Mouse (Mus musculus) hindbrain, embryonic 12.5 days (tissue): ENCODE measurements at regions not wholly inside any gene's neighbourhood (a gene's known extent, or its start where the extent isn't known, plus 50 kb on each side); places are given as distances from the start of the nearest gene placed in this dataset.
"Not testable (repeated sequence)": the region's sequence is repeated elsewhere in the genome, so short reads cannot be mapped to it uniquely, and the experiment has no call there.

ENCODE experiments used
- ATAC-seq: fragments of 200-750 bp; cut with Nextera tagmentation; 2 replicates; pipeline ENCODE4 v1.8.0; 2017; ENCODE audit warnings: moderate TSS enrichment; ENCODE audit not compliant: low FRiP score
- H3K27ac ChIP-seq: fragments of 300-500 bp; sonication (generic); 2 replicates; pipeline ENCODE4 v1.5.1; 2016; ENCODE audit warnings: mild to moderate bottlenecking
- H3K27me3 ChIP-seq: fragments of 300-500 bp; sonication (generic); 2 replicates; pipeline ENCODE4 v1.6.1; 2016; ENCODE audit warnings: mild to moderate bottlenecking
- H3K36me3 ChIP-seq: fragments of 300-500 bp; sonication (generic); 2 replicates; pipeline ENCODE4 v1.6.1; 2016; ENCODE audit warnings: mild to moderate bottlenecking
- H3K4me1 ChIP-seq: fragments of 300-500 bp; sonication (generic); 2 replicates; pipeline ENCODE4 v1.6.1; 2016
- H3K4me2 ChIP-seq: fragments of 300-500 bp; sonication (generic); replicated peaks from 2 replicates; pipeline ENCODE4 v1.6.1; 2016; ENCODE audit warnings: mild to moderate bottlenecking
- H3K4me3 ChIP-seq: fragments of 300-500 bp; sonication (generic); 2 replicates; pipeline ENCODE4 v1.5.1; 2016; ENCODE audit warnings: mild to moderate bottlenecking
- H3K9ac ChIP-seq: fragments of 300-500 bp; sonication (generic); 2 replicates; pipeline ENCODE4 v1.6.1; 2016; ENCODE audit warnings: mild to moderate bottlenecking, moderate library complexity
- H3K9me3 ChIP-seq: fragments of 300-500 bp; sonication (generic); replicated peaks from 2 replicates; pipeline ENCODE4 v1.6.1; 2016; ENCODE audit warnings: mild to moderate bottlenecking
- WGBS: fragments of 180-500 bp; shearing (Covaris S2); methylation state at CpG from one replicate; pipeline ENCODE4 v1.1.7; 2016; 5-methylcytosine and 5-hydroxymethylcytosine counted together

- Histone ChIP-seq H3K27me3 (no peaks in the 10 kb centered on the region), H3K4me1 (no peaks in the 10 kb centered on the region), H3K9me3 (no peaks in the 10 kb centered on the region), H3K4me3 (no peak overlapping the region), H3K36me3 (no peaks in the 10 kb centered on the region), H3K9ac (no peak overlapping the region), H3K4me2 (no peak overlapping the region), H3K27ac (no peak overlapping the region)
- 89% methylated on average over 3 of the region's 3 CpGs for WGBS
- no peak for ATAC-seq
Observed at GRCm38 (mm10) chr2:116331801-116332200, 266.2 kb upstream of the Meis2 start.

GRCm38 (mm10) chr2:116322039-116322770, 256.6 kb upstream of the Meis2 start:
- Histone ChIP-seq H3K9ac (no peak overlapping the region), H3K4me1 (peaks cover 9% of the 10 kb centered on the region), H3K9me3 (no peaks in the 10 kb centered on the region), H3K4me3 (no peak overlapping the region), H3K4me2 (no peak overlapping the region), H3K27ac (peak overlapping the region; percentile 52), H3K27me3 (no peaks in the 10 kb centered on the region), H3K36me3 (no peaks in the 10 kb centered on the region)
- WGBS: 56% methylated on average over 14 of the region's 14 CpGs
- ATAC-seq: peak; percentile 49; the same call in 1 of the 2 replicates

GRCm38 (mm10) chr2:116299551-116299950, 233.9 kb upstream of the Meis2 start:
- H3K4me3 ChIP-seq: no peak overlapping the region
- H3K27ac ChIP-seq: no peak overlapping the region
- H3K9ac ChIP-seq: no peak overlapping the region
- no peaks in the 10 kb centered on the region for H3K36me3 ChIP-seq
- no peaks in the 10 kb centered on the region for H3K4me1 ChIP-seq
- no peak overlapping the region for H3K4me2 ChIP-seq
- no peaks in the 10 kb centered on the region for H3K9me3 ChIP-seq
- WGBS: 82% methylated on average over 1 of the region's 1 CpGs
- H3K27me3 ChIP-seq: no peaks in the 10 kb centered on the region
- no peak for ATAC-seq

GRCm38 (mm10) chr2:116289886-116290285, 224.2 kb upstream of the Meis2 start:
- 71% methylated on average over 7 of the region's 7 CpGs for WGBS
- no peak overlapping the region for H3K9ac ChIP-seq
- no peaks in the 10 kb centered on the region for H3K4me1 ChIP-seq
- H3K4me2 ChIP-seq: no peak overlapping the region
- ATAC-seq: 0 out of 2 replicates have a peak, but pooled peaks have one; percentile 6
- H3K27ac ChIP-seq: peak overlapping the region; percentile 35
- H3K36me3 ChIP-seq: no peaks in the 10 kb centered on the region
- H3K27me3 ChIP-seq: no peaks in the 10 kb centered on the region
- no peaks in the 10 kb centered on the region for H3K9me3 ChIP-seq
- no peak overlapping the region for H3K4me3 ChIP-seq

GRCm38 (mm10) chr2:116243191-116243590, 177.6 kb upstream of the Meis2 start:
- H3K36me3 ChIP-seq, H3K27ac ChIP-seq, H3K4me1 ChIP-seq, H3K27me3 ChIP-seq, ATAC-seq, H3K4me2 ChIP-seq, H3K4me3 ChIP-seq, H3K9ac ChIP-seq, H3K9me3 ChIP-seq: not testable (repeated sequence)
- WGBS: 59% methylated on average over 3 of the region's 3 CpGs

GRCm38 (mm10) chr2:116236731-116237130, 171.1 kb upstream of the Meis2 start:
- Histone ChIP-seq H3K9me3 (no peaks in the 10 kb centered on the region), H3K4me1 (no peaks in the 10 kb centered on the region), H3K27ac (no peak overlapping the region), H3K36me3 (no peaks in the 10 kb centered on the region), H3K9ac (no peak overlapping the region), H3K27me3 (no peaks in the 10 kb centered on the region), H3K4me3 (no peak overlapping the region), H3K4me2 (no peak overlapping the region)
- no peak for ATAC-seq

GRCm38 (mm10) chr2:116232793-116233192, 167.2 kb upstream of the Meis2 start:
- H3K4me1 ChIP-seq: no peaks in the 10 kb centered on the region
- H3K27me3 ChIP-seq: no peaks in the 10 kb centered on the region
- H3K4me2 ChIP-seq: no peak overlapping the region
- no peak for ATAC-seq
- no peaks in the 10 kb centered on the region for H3K9me3 ChIP-seq
- no peaks in the 10 kb centered on the region for H3K36me3 ChIP-seq
- H3K4me3 ChIP-seq: no peak overlapping the region
- WGBS: 94% methylated on average over 1 of the region's 1 CpGs
- H3K9ac ChIP-seq: no peak overlapping the region
- no peak overlapping the region for H3K27ac ChIP-seq

DNA sequence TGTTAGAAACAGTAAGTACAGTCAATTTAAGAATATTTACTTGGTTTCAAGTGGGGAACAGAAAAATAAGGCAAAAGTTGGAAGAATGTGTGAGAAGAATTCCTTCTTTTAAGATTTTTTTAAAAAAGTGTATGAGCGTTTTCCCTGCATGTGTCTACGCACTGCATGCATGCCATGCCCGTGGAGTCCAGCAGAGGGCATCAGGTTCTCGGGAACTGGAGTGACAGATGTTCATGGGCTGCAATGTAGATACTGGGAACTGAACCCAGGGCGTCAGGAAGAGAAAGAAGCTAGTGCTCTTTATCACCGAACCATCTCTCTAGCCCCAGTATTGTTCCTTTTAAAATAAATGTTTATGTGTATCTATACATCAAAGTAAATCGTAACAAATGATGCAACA, 150.8 kb upstream of the Meis2 start:
- Histone ChIP-seq H3K27me3 (no peaks in the 10 kb centered on the region), H3K9ac (no peak overlapping the region), H3K27ac (no peak overlapping the region), H3K4me3 (no peak overlapping the region), H3K9me3 (no peaks in the 10 kb centered on the region), H3K36me3 (no peaks in the 10 kb centered on the region), H3K4me1 (no peaks in the 10 kb centered on the region), H3K4me2 (no peak overlapping the region)
- 77% methylated on average over 7 of the region's 7 CpGs for WGBS
- ATAC-seq: no peak

DNA sequence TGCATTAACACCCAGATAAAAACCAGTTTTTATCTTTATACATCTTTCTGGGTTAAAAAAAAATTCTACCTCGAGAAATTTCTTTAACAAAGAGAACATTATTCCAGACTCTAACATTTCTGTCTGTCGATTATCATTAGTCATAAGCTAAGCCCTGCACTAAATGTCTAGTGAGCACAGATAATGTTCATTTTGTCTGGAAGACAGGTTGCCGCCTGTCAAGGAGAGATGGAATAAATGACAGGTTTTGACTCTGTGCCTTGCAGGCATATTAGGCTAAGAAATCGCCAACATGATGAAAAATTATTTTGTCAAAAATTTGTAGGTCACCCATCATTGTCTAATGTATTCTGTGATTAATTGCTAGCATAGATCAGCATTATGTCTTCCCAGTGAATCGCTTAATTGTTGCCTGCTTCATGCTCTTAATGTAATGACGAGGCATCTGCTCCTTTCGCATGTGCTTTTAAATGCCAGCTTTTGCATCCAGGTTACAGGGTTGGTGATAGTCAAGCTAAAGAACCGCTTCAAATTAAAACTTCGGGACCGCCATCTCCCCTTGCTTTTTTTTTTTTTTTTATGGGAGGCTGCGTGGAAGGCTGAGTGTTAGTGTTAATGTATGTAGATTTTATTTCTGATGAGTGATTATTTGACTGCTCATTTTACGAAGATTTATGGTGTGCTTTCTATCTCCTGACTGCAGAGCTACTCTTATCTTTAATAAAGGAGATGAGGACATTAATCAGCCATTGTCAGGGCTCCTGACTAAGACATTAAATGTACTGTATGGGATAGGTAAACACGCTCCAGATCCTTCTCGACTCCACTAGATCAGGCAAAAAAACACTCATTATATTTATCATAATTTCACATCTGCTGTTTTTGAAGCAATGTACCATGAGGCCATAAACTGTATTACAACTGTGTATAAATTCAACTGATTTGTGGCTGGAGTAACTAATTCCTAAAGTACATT, 135.9 kb upstream of the Meis2 start:
- peak; percentile 87 for ATAC-seq
- Histone ChIP-seq H3K27me3 (no peaks in the 10 kb centered on the region), H3K4me2 (no peak overlapping the region), H3K27ac (peak overlapping the region; percentile 48), H3K9ac (no peak overlapping the region), H3K9me3 (no peaks in the 10 kb centered on the region), H3K4me3 (no peak overlapping the region), H3K4me1 (no peaks in the 10 kb centered on the region), H3K36me3 (no peaks in the 10 kb centered on the region)
- WGBS: 57% methylated on average over 14 of the region's 14 CpGs

DNA sequence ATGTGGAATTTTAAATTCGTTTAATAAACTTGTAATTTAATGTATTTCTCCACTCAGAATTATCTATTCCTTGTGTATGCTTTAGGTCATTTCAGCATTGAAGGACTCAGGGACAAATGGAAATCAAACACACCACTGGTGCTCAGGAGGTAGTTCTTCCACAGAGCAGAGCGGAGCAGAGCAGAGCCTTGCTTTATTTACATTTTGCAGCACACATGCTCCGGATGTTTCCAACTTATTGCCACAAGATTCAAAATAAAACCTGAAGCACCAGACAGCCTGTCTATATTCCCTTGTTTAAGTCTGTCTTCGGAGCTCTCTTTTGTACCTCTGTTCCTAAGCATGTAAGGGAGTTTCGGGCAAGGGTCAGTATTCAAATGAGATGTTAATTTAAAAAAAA, 135.2 kb upstream of the Meis2 start:
- no peak overlapping the region for H3K4me3 ChIP-seq
- no peaks in the 10 kb centered on the region for H3K36me3 ChIP-seq
- ATAC-seq: peak; percentile 40; the same call in 1 of the 2 replicates
- no peaks in the 10 kb centered on the region for H3K4me1 ChIP-seq
- H3K4me2 ChIP-seq: no peak overlapping the region
- WGBS: 61% methylated on average over 5 of the region's 5 CpGs
- no peaks in the 10 kb centered on the region for H3K27me3 ChIP-seq
- H3K9me3 ChIP-seq: no peaks in the 10 kb centered on the region
- H3K27ac ChIP-seq: peak overlapping the region; percentile 25; the same call in 1 of the 2 replicates
- H3K9ac ChIP-seq: no peak overlapping the region

DNA sequence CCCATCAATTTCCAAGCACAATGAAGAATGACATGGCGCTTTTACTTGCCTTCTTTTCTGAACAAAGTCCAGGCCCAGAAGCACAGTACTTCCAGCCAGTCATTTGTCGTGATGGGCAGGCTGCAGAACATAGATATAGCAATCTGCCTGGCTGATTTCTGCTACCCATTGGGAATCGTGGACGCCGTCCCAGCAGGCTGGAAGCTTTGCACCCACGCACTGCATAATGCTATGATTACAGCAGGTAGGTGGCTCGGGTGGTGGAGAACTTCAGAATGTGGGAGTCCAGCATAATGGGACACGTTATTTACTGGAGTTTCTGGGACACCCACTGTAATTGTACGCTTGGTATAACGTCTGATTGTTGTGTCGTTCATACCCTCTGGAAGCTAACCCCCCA, 116.2 kb upstream of the Meis2 start:
- Histone ChIP-seq H3K4me2 (no peak overlapping the region), H3K27me3 (no peaks in the 10 kb centered on the region), H3K4me1 (no peaks in the 10 kb centered on the region), H3K27ac (no peak overlapping the region), H3K9ac (no peak overlapping the region), H3K4me3 (no peak overlapping the region), H3K36me3 (no peaks in the 10 kb centered on the region), H3K9me3 (no peaks in the 10 kb centered on the region)
- ATAC-seq: no peak
- 82% methylated on average over 11 of the region's 11 CpGs for WGBS

GRCm38 (mm10) chr2:116177155-116177554, 111.5 kb upstream of the Meis2 start:
- WGBS: 91% methylated on average over 3 of the region's 3 CpGs
- Histone ChIP-seq H3K27ac (no peak overlapping the region), H3K9ac (no peak overlapping the region), H3K4me2 (no peak overlapping the region), H3K36me3 (no peaks in the 10 kb centered on the region), H3K4me3 (no peak overlapping the region), H3K9me3 (no peaks in the 10 kb centered on the region), H3K4me1 (no peaks in the 10 kb centered on the region), H3K27me3 (no peaks in the 10 kb centered on the region)
- no peak for ATAC-seq
